Mouse (Mus musculus): ENCODE results near the gene Olfr487.
"Not testable (repeated sequence)": the region's sequence is repeated elsewhere in the genome, so short reads cannot be mapped to it uniquely, and the experiment has no call there.

The Olfr487 gene

DNA sequence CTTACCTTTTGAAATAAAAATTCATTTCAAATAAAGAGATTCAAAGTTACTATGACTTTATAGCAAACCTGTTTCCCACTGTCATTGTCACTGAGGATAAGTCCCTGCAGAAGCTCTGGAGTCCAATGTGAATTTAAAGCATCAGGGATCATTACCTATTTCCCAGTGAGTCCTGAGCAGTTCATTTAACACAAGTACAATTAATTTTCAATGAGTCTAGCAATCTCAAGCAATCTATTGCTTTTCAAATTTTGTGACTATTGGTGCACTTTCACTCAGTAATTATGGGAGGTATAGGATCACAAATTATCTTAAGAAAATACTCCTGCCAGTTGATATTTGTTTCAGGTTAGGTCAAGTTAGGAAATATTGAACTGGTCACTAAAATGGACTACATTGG lies at the start of gene Olfr487:
TSS of gene Olfr487 (minus strand) at position 101 of the 400 bp plus-strand sequence.
- not testable (repeated sequence) for DNase-seq (ENCODE audit: extremely low spot score, low spot score)

DNA sequence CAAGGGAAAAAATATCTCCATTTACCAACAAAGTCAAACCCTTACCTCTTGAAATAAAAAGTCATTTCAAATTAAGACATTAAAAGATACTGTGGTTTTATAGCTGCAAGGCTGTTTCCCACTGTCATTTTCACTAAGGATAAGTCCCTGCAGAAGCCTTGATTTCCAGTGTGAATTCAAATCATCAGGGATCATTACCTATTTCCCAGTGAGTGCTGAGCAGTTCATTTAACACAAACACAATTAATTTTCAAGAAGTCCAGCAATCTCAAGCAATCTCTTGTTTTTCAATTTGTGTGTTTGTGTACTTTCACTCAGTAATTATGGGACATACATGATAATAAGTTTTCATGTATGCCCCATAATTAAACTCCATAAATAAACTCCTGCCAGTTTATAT lies 43.8 kb upstream of the Olfr487 start, which contains the start of gene Olfr488:
TSS of gene Olfr488 (minus strand) at position 101 of the 400 bp plus-strand sequence.
- DNase-seq (ENCODE audit: extremely low spot score, low spot score), result no peak

DNA sequence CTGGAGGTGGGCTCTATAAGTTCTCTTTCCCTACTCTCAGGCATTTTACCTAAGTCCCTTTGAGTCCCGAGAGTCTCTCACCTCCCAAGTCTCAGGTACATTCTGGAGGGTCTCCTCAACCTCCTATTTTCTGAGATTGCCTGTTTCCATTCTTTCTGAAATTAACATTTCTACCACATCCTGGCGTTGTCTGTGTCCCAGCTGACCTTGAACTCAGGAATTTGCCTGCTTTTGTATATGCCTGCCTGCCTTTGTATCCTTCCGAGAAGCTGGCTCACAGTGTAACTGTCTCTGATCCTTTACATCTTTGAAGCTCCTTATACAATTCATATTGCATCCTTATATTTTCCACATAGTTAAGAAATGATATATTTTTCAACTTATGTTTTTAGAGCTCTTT lies 19.1 kb upstream of the Olfr487 start:
- DNase-seq (ENCODE audit: extremely low spot score, low spot score), result no peak

DNA sequence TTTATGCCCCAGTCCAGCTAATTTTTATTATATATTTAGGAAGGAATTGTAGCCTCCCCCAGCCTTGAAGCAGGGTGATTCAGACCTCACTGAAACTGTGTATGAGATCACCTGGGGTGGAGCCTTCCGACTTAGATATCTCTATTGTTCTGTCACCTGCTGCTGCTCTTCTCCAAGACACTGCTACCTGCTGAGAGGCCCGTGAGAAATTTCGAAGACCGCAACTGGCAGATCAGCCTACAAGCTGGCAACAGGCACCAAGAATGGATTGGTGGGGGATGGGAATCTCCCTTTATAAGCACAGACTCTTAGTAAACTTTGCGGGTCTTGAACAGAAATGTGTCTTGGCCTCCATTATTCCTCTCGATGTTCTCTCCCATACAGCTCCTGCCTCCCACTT lies 17.5 kb downstream of the Olfr487 start:
- no peak for DNase-seq (ENCODE audit: extremely low spot score, low spot score)

DNA sequence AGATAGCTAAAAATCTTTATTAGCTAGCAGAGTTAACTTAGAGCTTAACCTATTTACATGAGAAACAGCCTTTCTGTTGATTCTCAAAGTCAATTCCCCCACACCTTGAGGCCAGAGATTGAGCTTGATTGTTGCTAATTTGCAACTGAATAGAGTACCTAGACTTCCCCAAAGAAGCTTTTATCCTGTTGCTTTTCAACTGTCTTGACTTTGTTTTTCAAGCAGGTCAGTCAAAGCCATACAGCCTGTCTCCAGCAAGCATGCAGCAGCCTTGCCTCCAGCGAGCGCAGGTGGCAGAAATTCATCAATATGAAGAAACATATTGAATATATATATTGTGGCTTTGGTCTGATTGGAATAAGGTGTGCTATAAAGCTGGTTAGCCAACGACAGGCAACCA lies 18.1 kb downstream of the Olfr487 start:
- not testable (repeated sequence) for DNase-seq (ENCODE audit: extremely low spot score, low spot score)

DNA sequence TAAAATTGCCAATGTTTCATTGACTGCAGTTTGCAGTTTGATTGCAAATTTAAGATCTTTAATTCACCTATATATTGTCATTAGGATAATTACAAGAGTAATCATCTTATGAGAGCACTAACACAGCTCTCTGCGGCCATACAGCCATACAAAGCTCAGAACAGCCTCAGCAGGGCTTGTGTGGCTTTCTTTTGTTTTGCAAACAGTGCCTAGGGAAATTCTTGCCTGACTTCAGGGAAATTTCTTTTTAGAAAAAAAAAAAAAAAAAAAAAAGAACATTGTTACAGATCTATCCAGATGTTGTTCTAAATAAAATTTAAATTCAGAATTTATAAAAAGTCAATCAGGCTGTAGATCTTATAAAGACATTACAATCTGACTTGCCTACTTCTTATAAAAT lies 21.7 kb downstream of the Olfr487 start:
- not testable (repeated sequence) for DNase-seq (ENCODE audit: extremely low spot score, low spot score)

DNA sequence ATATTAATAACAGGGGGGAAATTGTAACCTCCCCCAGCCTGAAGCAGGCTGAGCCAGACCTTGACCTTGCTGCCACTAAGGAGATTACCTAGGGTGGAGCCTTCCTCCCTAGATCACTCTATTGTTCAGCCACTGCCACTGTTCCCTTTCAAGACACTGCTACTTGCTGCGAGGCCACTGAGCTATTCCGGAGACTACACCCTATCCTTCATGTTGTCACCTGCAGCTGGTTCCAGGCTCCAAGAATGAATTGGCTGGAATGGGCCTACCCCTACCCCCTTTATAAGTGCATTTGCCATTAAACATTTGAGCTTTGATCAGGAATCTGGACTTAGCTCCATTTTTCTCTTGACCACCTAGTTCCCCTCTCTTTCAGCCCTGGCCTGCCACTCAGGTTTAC lies 23.2 kb downstream of the Olfr487 start:
- DNase-seq (ENCODE audit: extremely low spot score, low spot score), result not testable (repeated sequence)

DNA sequence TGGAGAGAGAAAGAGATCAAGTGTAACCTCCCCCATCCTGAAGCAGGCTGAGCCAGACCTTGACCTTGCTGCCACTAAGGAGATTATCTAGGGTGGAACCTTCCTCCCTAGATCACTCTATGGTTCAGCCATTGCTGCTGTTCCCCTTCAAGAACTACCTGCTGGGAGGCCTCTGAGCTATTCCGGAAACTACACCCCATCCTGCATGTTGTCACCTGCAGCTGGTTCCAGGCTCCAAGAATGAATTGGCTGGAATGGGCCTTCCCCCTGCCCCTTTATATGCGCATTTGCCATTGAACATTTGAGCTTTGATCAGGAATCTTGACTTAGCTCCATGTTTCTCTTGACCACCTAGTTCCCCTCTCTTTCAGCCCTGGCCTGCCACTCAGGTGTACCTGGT lies 29.2 kb downstream of the Olfr487 start:
- DNase-seq (ENCODE audit: extremely low spot score, low spot score), result not testable (repeated sequence)

DNA sequence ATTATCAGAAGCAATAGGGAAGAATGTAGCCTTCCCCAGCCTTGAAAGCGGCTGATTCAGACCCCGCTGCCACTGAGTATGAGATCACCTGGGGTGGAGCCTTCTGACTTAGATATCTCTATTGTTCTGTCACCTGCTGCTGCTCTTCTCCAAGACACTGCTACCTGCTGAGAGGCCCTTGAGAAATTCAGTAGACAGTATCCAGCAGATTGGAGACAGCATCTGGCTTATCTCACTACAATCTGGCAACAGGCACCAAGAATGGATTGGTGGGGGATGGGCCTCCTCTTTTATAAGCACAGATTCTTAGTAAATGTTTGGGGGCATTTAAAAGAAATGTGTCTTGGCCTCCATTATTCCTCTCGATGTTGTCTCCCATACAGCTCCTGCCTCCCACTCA lies 30.0 kb downstream of the Olfr487 start:
- DNase-seq (ENCODE audit: extremely low spot score, low spot score), result not testable (repeated sequence)

DNA sequence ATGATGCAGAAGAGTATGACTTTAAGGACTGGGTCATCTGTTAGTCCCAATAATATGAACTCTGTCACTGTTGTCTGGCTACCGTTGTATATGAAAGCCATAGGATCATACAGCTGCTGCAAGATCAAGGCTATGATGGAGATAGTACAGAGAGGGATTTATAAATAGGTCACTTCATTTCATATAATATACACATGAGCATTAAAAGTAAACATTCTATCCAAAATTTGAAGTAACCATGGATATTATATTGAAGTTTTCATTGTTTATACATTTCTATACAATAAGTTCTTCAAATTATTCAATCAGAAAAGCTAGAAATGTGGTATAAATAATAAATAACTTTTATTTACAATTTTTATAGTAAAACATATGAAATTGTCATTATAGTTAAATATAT lies 41.8 kb downstream of the Olfr487 start, which contains the start of gene Olfr486:
TSS of gene Olfr486 (minus strand) at position 101 of the 400 bp plus-strand sequence.
- DNase-seq (ENCODE audit: extremely low spot score, low spot score), result not testable (repeated sequence)

DNA sequence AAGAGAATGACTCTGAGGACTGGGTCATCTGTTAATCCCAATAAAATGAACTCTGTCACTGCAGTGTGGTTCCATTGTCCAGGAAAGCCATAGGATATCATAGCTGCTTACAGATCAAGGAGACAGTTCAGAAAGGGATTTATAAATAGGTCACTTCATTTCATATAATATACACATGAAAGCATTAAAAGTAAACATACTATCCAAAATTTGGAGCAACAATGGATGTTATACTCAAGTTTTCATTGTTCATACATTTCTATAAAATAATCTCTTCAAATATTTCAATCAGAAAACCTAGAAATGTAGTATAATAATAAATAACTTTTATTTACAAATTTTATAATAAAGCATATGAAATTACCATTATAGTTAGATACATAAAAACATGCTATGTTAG lies 54.7 kb downstream of the Olfr487 start, which contains the start of gene Olfr485:
TSS of gene Olfr485 (minus strand) at position 101 of the 400 bp plus-strand sequence.
- no peak for DNase-seq (ENCODE audit: extremely low spot score, low spot score)
